Mouse (Mus musculus): ENCODE measurements around the gene Dsp.

DNA sequence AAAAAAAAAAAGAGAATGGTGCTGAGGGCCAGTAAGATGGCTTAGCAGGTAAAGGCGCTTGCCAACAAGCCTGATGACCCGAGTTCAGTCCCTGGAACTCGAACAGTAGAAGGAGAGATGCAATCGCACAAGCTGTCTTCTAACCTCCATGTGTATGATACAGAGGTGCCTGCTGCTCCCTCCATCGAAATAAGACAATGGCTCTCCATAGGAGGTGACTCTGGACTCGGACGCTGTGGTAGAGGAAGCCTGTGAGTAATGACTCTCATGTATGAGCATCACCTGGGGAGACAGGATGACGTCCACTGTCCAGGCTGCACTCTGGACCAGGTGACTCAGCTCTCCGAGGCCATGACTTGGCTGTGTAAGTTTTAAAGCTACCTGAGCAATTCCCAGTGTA, 21.0 kb upstream of the Dsp start:
- TF ChIP-seq CTCF (IDR thresholded peaks at IDR 0.05; ENCODE audit: low read depth) (no peak), EP300 (IDR thresholded peaks at IDR 0.05; ENCODE audit: low read depth) (no peak)
